Mouse (Mus musculus) limb, embryonic 14.5 days (tissue): ENCODE measurements around the gene Sox13. TPM values are rescaled to one million over a fixed set of nuclear protein-coding genes. Genes with fewer than 3 reads are reported as not detected.

Experiments used
- ATAC-seq: fragments of 200-750 bp; cut with Nextera tagmentation; 2 replicates; pipeline ENCODE4 v1.8.0; 2017; ENCODE audit warnings: low read depth, moderate number of reproducible peaks, moderate TSS enrichment; ENCODE audit not compliant: low FRiP score
- DNase-seq: peaks from one replicate; pipeline ENCODE4 v3.0.0-alpha.2; 2015; ENCODE audit warnings: low spot score
- H3K27ac ChIP-seq: fragments of 300-500 bp; sonication (generic); replicated peaks from 2 replicates; pipeline ENCODE4 v1.5.1; 2014; ENCODE audit warnings: low read depth, mild to moderate bottlenecking, low read length, moderate library complexity, mixed read lengths
- H3K27me3 ChIP-seq: fragments of 300-500 bp; sonication (generic); 2 replicates; pipeline ENCODE4 v1.6.1; 2014; ENCODE audit warnings: low read length, mixed read lengths; ENCODE audit not compliant: control insufficient read depth, insufficient read depth
- H3K36me3 ChIP-seq: fragments of 300-500 bp; sonication (generic); 2 replicates; pipeline ENCODE4 v1.6.1; 2014; ENCODE audit warnings: mild to moderate bottlenecking, low read length, moderate library complexity, mixed read lengths; ENCODE audit not compliant: control insufficient read depth, insufficient read depth
- H3K4me1 ChIP-seq: fragments of 300-500 bp; sonication (generic); 2 replicates; pipeline ENCODE4 v1.6.1; 2014; ENCODE audit warnings: antibody characterized with exemption, low read length, mixed read lengths; ENCODE audit not compliant: control insufficient read depth, insufficient read depth
- H3K4me2 ChIP-seq: fragments of 300-500 bp; sonication (generic); replicated peaks from 2 replicates; pipeline ENCODE4 v1.6.1; 2014; ENCODE audit warnings: low read depth, mild to moderate bottlenecking, low read length, moderate library complexity; ENCODE audit not compliant: severe bottlenecking
- H3K4me3 ChIP-seq: fragments of 300-500 bp; sonication (generic); replicated peaks from 2 replicates; pipeline ENCODE4 v1.5.1; 2014; ENCODE audit warnings: low read length
- H3K9ac ChIP-seq: fragments of 300-500 bp; sonication (generic); 2 replicates; pipeline ENCODE4 v1.6.1; 2014; ENCODE audit warnings: mild to moderate bottlenecking, low read depth, low read length, moderate library complexity; ENCODE audit not compliant: severe bottlenecking
- H3K9me3 ChIP-seq: fragments of 300-500 bp; sonication (generic); 2 replicates; pipeline ENCODE4 v1.6.1; 2016; ENCODE audit warnings: low read length; ENCODE audit not compliant: control insufficient read depth
- POLR2A ChIP-seq: fragments of 200-500 bp; IDR thresholded peaks from 2 replicates; pipeline ENCODE4 v1.8.0; 2012; ENCODE audit warnings: inconsistent platforms, mild to moderate bottlenecking, moderate library complexity, borderline replicate concordance; ENCODE audit not compliant: insufficient read depth, insufficient read length; ENCODE audit errors: extremely low read depth
- WGBS: fragments of 180-500 bp; shearing (Covaris S2); extraction: QIAGEN DNeasy Blood & Tissue Kit; methylation state at CpG from one replicate; pipeline ENCODE4 v1.1.7; 2014; 5-methylcytosine and 5-hydroxymethylcytosine counted together
- polyA plus RNA-seq, 2 experiments: library from polyadenylated mRNA; depleted of rRNA in 1 of 2; stranded (reverse) in 1 of 2; unstranded in 1 of 2; fragments of >200 nt; fragmentation: Nextera tagmentation in 1 of 2; extraction: Ambion mirVana in 1 of 2; gene quantifications; 2 replicates each; pipeline versions ENCODE4 v1.2.1 to v1.2.3; 2012 to 2014

Gene Sox13
- polyA plus RNA-seq (2012; rRNA removed) (22.9 and 28.5 TPM in 2 replicates), polyA plus RNA-seq (2014; fragmentation: Nextera tagmentation; extraction: Ambion mirVana) (4.7 and 5.8 TPM in 2 replicates)

GRCm38 (mm10) chr1:133423543-133424480 lies at the start of gene Sox13:
Sox13 (minus strand) TSS chr1:133424377.
- DNase-seq: peak; percentile 34
- Histone ChIP-seq H3K27me3 (0 out of 2 replicates have a peak, but pooled peaks cover 4% of the 10 kb centered on the region), H3K36me3 (no peaks in the 10 kb centered on the region), H3K4me1 (peaks cover 5% of the 10 kb centered on the region; the same call in 1 of the 2 replicates), H3K9ac (peak within 1 kb of the TSS; percentile 72), H3K9me3 (no peaks in the 10 kb centered on the region), H3K4me3 (peak within 1 kb of the TSS; percentile 79), H3K4me2 (peak within 1 kb of the TSS; percentile 100), H3K27ac (peak within 1 kb of the TSS; percentile 72)
- peak; percentile 66 for ATAC-seq
- WGBS: under 1% methylated on average over 69 of the region's 128 CpGs
- no peak for TF ChIP-seq POLR2A

DNA sequence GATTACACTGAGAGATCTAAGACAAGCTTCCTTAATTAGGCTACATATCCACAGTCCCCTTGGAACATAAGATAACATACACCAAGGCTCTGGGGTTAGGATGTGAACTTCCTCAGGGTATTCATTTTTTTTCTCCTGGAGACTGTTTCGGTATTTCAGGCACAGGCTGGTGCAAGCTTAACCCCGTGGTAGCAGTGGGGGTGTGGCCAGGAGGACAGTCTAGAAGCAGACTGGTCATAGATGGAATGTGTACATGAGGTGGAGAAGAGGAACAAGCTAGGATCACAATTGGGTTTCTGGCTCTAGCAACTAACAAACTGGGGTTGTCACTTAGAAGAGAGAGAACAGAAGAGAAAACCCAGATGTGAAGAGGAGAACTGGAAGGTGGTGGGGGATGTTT lies 47.4 kb upstream of the Sox13 start:
- no peak for ATAC-seq

DNA sequence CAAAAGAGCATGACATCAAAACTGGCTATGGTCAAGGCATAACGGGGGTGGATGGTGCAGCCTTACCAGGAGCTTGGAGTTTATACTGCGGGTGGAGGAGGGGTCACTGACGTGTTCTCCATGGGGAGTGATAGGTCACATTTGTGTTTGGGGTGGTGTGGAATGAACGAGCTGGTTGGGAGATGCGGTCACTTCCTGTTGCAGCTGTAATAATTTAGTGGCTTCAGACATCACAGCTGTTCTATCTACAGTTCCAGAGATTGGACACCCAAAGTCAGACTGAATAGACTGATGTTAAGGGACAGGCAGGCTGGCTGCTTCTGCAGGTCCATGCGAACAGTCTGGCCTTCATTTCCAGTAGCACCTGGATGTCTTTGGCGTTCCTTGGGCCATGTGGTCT lies 46.9 kb upstream of the Sox13 start:
- Histone ChIP-seq H3K4me3 (no peak overlapping the region), H3K9ac (no peak overlapping the region), H3K4me1 (no peaks in the 10 kb centered on the region; the same call in 1 of the 2 replicates), H3K36me3 (no peaks in the 10 kb centered on the region), H3K27me3 (no peaks in the 10 kb centered on the region), H3K9me3 (no peaks in the 10 kb centered on the region), H3K27ac (no peak overlapping the region), H3K4me2 (no peak overlapping the region)
- no peak for TF ChIP-seq POLR2A
- DNase-seq: no peak
- WGBS: 55% methylated on average over 7 of the region's 7 CpGs
- ATAC-seq: no peak; the same call in 1 of the 2 replicates

More for the DNA sequence above, 47.4 kb upstream of the Sox13 start:
- no peak for TF ChIP-seq POLR2A
- Histone ChIP-seq H3K9me3 (no peaks in the 10 kb centered on the region), H3K4me1 (no peaks in the 10 kb centered on the region; the same call in 1 of the 2 replicates), H3K36me3 (no peaks in the 10 kb centered on the region), H3K27me3 (no peaks in the 10 kb centered on the region), H3K4me3 (no peak overlapping the region), H3K9ac (no peak overlapping the region), H3K27ac (no peak overlapping the region), H3K4me2 (no peak overlapping the region)
- WGBS: 29% methylated on average over 2 of the region's 2 CpGs
- no peak for DNase-seq

DNA sequence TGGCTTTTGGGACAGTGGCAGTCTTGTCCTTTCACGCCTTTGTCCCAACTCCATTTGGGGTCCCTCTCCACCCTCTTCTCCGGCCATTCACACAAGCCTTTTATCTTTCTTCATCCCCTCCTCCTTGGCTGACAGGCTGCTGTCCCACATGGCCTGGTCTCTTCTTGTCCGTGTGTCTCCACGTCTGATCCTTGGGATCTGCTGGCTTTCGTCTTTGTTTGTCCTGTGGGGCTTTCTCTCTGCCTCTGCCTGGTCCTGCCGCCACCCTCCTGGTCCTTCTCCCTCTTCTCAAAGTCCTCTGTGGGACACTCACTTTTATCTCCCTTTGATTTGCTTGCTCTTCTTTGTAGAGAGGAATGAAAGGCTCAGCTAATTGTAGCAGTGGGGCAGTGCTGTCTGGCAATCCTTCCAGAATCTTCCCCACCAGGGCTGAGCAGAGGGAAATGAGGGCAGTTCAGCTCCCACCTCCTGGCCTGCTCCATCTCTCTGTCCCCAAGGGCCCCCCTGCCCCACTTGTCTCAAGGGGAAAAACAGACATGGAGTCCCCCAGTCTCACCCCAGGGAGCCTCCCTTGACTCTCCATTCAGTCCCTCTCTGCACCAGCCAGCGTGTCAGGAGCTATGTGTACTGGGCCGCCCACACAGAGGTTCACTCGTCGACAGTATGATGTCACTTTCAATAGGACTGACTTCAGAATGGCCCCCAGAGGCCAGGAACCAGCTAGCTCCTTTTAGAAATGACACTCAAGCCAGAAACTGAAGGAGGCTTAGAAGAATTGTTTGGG lies 46.3 kb upstream of the Sox13 start:
- WGBS: 63% methylated on average over 10 of the region's 10 CpGs
- H3K4me1 ChIP-seq: no peaks in the 10 kb centered on the region; the same call in 1 of the 2 replicates
- H3K4me3 ChIP-seq: no peak overlapping the region
- no peaks in the 10 kb centered on the region for H3K36me3 ChIP-seq
- H3K27me3 ChIP-seq: no peaks in the 10 kb centered on the region
- no peak for DNase-seq
- no peak overlapping the region for H3K9ac ChIP-seq
- TF ChIP-seq POLR2A: no peak
- H3K4me2 ChIP-seq: no peak overlapping the region
- ATAC-seq: no peak
- no peak overlapping the region for H3K27ac ChIP-seq
- H3K9me3 ChIP-seq: no peaks in the 10 kb centered on the region

DNA sequence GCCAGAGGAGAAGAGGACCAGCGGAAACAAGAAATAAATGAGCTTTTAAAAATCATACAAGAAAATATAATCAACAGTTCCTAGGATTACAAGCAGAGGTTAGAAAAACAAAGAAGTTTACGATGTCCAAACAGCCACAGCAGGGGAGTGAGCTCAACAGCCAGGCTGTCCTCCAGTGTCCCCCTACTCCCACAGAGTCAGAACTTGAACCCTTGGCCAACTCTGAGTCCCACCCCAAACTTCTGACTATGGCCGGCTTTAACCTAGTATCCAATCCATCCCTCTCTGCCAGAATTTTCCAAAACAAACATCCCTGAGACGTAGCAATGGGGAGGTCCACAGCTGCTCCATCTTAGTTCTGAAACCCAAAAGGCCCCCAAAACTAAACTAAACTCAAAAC lies 45.0 kb upstream of the Sox13 start:
- no peaks in the 10 kb centered on the region for H3K27me3 ChIP-seq
- no peak overlapping the region for H3K4me2 ChIP-seq
- H3K9me3 ChIP-seq: no peaks in the 10 kb centered on the region
- ATAC-seq (no peak), DNase-seq (no peak)
- no peaks in the 10 kb centered on the region; the same call in 1 of the 2 replicates for H3K4me1 ChIP-seq
- 66% methylated on average over 4 of the region's 4 CpGs for WGBS
- TF ChIP-seq POLR2A: no peak
- no peak overlapping the region for H3K9ac ChIP-seq
- H3K4me3 ChIP-seq: no peak overlapping the region
- no peaks in the 10 kb centered on the region for H3K36me3 ChIP-seq
- no peak overlapping the region for H3K27ac ChIP-seq
